Mouse (Mus musculus) T-helper 17 cell (primary cell): Measurements from ENCODE around the gene Tmem126b.

ENCODE experiments used
- in situ Hi-C, 2 experiments: fragments of 300-600 bp; cut with MboI, MseI; formaldehyde crosslinking; loops; 1 replicate in 1 of 2; 2 replicates in 1 of 2; pipeline ENCODE4 v1.15.1; 2025; ENCODE audit warnings: high pct_unique_total_duplicates in 2 of 2

Tmem126b gene

DNA sequence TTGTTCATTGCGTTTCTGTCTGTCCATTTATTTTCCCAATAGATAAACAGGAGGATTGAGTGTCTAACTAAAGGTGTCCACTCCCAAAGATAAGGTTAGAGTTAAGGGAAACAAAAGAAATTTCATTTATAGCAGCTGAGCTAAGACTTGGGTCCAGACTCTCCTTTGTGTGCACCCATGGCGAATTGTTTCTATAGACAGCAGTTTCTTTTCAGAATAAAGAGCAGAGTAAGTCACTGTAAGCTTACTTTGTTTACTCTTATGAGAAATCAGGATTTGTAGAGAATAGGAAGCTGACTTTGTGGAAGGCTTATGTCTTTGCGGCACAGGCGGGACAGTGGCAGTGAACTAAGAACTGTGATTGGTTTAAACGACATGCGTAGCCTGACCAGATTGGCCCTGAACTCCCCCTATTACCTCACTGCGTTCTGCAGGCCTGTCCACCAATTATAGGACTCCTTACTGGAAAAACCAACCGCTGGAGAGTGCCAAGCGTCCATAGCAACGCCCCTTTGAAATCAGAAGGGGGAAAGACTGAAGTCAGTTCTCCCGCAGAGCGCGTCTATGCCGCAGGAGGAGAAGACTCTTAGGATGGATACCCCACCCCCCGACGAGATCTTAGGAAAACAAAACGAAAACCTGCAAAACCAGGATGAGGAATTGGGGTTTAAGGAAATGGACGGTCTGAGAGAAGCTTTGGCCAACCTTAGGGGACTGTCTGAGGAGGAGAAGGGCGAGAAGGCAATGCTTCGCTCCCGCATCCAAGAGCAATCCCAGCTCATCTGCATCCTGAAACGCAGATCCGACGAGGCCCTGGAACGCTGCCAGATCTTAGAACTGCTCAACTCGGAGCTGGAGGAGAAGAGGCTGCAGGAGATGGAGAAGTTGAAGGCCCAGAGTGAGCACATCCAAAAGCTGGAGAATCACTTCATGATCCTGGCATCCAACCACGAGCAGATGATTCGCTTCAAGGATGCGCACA is 49.5 kb downstream of the Tmem126b start, which contains the start of gene Ccdc89:
TSS of gene Ccdc89 (plus strand) at position 558 of the 982 bp plus-strand sequence.
- in situ Hi-C loops, result no loop called here
